Mouse (Mus musculus) T-helper 2 cell (primary cell): ENCODE measurements around the gene Pak1ip1.
"Not testable (repeated sequence)": the region's sequence is repeated elsewhere in the genome, so short reads cannot be mapped to it uniquely, and the experiment has no call there.

Experiments
- in situ Hi-C: fragments of 300-600 bp; cut with MboI, MseI; formaldehyde crosslinking; loops from one replicate; pipeline ENCODE4 v1.15.1; 2025; ENCODE audit warnings: high pct_unique_total_duplicates

The Pak1ip1 gene

GRCm38 (mm10) chr13:41000926-41001639 is at the start of gene Pak1ip1:
Pak1ip1 (plus strand) TSS chr13:41001023.
- in situ Hi-C loops, result no loop called here

GRCm38 (mm10) chr13:40951386-40951976 is 49.3 kb upstream of the Pak1ip1 start:
- in situ Hi-C loops, result no loop called here

- in situ Hi-C loops, result no loop called here
These were observed 47.6 kb upstream of the Pak1ip1 start for GRCm38 (mm10) chr13:40953231-40953630.

DNA sequence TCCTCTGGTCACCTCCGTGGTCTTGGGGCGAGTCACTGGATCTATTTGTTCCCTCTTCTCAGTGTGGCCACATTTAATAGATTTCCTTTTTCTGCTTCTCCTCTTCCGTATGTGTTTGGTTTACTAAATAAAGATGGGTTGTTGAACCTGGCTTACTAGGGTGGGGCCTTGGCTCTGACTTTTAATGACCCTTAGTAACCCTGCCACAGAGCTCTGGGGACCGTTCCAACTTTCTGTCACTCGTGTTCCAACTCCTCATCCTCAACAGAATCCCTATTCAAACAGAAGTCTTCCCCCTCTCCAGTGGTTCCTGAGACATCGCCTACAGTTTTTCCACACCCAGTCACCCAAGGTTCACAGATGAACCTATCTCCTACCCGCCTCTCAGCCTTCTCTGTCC is 45.0 kb upstream of the Pak1ip1 start:
- in situ Hi-C loops, result no loop called here

- in situ Hi-C loops, result no loop called here
These were observed 33.2 kb upstream of the Pak1ip1 start for GRCm38 (mm10) chr13:40967609-40968008.

DNA sequence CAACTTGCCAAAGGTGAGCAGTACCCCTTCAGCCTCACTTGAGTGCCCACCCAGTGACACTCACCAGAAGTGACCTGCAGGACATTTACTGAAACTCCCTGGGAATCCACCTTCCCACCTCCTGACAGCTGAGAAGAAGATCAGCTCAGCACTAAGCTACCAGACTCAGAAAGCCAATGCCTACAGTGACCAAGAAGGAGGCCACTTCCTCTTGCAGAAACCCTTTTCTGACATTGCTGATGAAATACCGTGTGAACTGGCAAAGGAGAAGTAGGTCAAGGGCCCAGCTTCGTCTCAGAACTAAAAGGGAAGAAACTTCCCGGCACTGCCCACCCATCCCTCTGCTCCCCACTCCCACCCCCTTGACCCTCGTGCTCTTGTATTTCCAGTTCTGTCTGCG is 32.3 kb upstream of the Pak1ip1 start:
- in situ Hi-C loops, result no loop called here

- in situ Hi-C loops, result no loop called here
These were observed 30.9 kb upstream of the Pak1ip1 start for GRCm38 (mm10) chr13:40969761-40970390.

DNA sequence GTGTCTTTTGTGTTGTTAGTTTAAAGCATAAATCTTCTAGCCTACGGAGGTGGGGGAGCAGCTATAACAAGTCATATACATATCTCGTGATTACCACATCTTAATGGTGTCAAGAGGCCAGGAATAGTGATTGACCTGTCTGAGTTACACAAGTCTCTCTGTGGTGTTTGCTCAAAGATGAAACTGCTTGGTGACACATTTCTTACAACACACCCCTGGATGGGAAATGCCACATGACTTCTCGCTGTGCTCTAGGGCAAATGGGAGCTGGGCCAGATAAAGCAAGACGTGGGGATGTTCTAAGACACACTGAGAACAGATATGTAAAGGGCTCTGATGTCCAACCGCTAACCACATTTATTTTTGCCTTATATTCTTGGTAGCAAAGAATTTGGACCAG is 29.6 kb upstream of the Pak1ip1 start:
- in situ Hi-C loops, result no loop called here

- in situ Hi-C loops, result no loop called here
These were observed 29.0 kb upstream of the Pak1ip1 start for GRCm38 (mm10) chr13:40971831-40972230.

- in situ Hi-C loops, result no loop called here
These were observed 27.8 kb upstream of the Pak1ip1 start for GRCm38 (mm10) chr13:40972976-40973375.

- in situ Hi-C loops, result no loop called here
These were observed 23.2 kb upstream of the Pak1ip1 start for GRCm38 (mm10) chr13:40977609-40978008.

GRCm38 (mm10) chr13:40978652-40979051 is 22.2 kb upstream of the Pak1ip1 start:
- in situ Hi-C loops, result no loop called here

DNA sequence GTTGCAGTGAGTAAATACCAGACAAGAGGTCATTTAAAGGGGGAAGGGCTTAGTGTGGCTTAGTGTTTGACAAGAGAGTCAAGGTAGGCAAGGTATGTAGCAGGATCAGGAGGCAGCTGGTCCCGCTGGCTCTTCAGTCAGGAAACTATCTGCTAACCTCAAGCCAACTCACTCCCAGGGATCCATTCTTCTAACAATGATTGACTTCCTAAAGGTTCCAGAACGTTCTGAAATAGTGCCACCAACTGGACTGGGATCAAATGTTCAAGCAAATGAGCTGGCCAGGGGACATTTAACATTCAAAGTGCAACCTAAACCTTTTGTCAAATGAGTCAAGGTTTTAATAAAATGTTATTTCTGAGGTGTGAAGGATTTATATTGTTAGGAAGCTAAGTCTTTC is 21.5 kb upstream of the Pak1ip1 start:
- in situ Hi-C loops, result no loop called here

DNA sequence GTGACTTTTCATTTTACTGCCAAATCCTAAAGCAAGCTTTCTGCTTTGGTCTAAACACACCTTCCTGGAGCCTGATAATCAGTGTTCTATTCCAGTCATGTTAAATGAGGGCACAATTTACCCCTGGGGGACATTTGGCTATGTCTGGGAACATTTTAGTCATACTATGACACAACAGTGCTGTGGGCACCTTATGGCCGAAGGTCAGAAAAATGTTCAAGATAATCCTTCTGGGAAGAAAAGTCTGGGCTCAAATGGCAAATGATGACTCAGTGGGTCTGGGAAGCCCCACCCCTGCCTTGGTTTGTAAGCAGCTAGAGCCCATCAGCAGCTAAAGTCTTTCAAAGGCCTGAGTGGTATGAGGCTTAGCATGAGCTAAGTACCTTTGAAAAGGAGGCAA is 18.1 kb upstream of the Pak1ip1 start:
- in situ Hi-C loops, result no loop called here

- in situ Hi-C loops, result no loop called here
These were observed 14.7 kb upstream of the Pak1ip1 start for GRCm38 (mm10) chr13:40986081-40986480.

DNA sequence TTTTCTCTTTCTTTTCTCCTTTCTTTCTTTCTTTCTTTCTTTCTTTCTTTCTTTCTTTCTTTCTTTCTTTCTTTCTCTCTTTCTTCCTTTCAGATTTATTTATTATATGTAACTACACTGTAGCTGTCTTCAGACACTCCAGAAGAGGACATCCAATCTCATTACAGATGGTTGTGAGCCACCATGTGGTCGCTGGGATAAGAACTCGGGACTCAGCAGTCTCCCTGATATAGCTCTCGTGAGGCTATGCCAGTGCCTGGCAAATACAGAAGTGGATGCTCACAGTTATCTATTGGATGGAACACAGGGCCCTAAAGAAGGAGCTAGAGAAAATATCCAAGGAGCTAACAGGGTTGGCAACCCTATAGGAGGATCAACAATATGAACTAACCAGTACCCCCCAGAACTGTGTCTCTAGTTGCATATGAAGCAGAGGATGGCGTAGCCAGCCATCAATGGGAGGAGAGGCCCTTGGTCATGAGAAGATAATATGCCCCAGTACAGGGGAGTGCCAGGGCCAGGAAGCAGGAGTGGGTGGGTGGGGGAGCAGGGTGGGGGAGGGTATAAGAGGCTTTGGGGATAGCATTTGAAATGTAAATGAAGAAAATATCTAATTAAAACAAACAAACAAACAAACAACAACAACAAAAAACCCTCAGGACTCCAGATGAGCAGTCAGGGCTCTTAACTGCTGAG is 13.1 kb upstream of the Pak1ip1 start:
- in situ Hi-C loops, result not testable (repeated sequence)

DNA sequence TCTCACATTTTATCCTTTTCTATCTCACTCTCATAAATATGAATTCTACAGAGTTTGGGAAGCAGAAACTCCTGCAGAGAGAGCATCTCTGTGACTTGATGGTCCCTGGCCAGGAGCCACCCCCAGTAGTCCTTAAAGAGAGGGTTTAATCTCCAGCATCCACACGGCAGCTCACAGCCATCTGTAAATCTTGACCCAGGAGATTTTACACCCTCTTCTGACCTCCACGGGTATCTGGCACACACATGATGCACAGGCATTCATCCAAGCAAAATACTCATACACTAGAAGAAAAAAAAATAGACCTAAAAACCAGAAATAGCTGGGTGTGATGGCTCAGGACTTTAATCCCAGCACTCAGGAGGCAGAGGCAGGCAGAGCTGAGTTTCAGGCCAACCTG is 12.4 kb upstream of the Pak1ip1 start:
- in situ Hi-C loops, result no loop called here

DNA sequence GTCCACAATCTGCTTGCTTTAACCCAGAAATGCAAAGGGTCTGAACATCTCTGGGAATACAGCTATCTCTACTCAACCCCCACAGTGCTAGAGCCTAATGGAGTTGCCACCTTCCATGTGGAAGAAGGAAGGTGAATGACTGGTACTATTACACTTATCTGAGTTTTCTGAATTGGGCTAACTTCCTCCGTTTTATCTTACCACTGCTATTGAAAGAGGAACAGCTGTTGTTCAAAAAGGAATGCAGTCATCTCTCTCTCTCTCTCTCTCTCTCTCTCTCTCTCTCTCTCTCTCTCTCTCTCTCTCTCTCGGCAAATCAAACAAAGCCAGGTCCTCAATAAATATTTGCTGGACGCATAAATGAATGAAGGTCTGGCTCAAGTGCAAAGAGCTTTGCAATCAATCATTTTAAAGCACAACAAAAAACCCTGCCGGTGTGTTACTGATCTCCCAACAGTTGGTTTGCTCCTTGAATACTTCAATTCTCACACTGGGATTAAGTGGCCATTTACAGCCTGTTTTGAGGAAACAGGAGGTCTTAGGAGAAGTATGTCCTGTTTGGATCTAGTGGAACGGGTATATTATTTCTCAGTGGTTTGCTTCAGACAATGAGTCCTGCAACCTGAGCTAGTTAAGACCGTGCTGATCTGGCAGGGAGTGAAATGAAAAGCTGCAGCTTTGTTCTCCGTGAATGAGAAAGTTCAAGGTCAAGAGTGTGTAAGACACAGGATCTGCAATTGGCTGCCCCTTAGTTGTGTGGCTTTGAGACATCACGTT is 6.1 kb upstream of the Pak1ip1 start:
- in situ Hi-C loops, result loop anchor here (5.0 kb wide), 1 partner anchor 253 kb away; the partner anchor contains the start of gene Smim13

DNA sequence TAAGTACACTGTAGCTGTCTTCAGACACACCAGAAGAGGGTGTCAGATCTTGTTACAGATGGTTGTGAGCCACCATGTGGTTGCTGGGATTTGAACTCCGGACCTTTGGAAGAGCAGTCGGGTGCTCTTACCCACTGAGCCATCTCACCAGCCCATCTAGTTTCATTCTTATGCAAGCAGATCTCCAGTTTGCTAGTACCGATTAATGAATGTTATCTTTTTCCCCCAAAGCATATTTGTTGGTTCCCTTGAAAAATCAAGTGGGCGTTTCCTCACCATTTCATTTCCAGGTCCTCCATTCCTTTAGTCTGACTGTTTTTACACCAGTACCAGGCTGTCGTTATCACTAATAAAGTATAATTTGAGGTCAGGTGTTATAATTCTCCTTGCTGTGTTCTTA is 2.3 kb upstream of the Pak1ip1 start:
- in situ Hi-C loops, result loop anchor here (5.0 kb wide), 1 partner anchor 249 kb away; the partner anchor contains the start of gene Smim13

DNA sequence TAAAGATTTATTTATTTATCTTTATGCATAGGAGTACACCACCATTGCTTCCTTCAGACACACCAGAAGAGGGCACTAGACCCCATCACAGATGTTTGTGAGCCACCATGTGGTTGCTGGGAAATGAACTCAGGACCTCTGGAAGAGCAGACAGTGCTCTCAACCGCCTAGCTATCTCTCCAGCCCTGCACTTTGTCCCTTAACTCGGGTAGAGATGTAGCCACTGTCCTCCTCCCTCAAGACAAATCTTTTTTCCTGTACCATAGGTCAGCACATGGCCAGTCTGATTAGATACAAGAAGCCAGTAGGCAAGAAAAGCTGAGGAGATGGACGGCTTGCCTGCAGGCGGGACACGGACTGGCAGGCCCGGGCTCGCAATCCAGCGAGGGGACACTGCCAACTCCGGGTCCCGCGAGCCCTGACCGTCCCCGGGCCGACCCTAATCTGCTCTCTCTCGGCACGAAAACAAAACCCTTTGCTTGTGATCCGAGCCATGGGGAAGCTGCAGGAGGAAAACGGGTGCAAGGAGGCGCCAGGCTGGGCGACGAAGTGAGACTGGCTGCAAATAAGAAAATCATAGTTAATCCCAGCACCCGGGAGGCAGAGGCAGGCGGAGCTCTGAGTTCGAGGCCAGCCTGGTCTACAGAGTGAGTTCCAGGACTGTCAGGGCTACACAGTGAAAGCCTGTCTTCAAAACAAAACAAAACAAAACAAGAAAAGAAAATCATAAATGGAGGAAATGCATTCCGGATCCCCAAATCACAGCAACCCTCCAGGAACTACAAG is 490 bp upstream of the Pak1ip1 start:
- in situ Hi-C loops, result no loop called here

DNA sequence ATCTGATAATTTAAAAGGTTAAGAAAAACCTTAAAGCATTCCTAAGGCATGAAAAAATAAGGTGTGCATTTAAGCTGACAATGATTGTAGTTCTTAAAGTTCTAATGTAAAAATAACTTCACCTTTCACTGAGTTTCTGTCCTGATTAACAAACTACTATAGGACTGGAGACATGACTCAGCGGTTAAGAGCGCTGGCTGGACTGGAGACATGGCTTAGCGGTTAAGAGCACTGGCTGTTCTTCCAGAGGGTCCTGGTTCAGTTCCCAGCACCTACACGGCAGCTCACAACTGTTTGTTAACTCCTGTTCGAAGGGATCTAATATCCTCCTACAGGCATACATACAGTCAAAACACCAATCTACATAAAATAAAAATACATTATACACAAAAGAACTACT is 1.2 kb downstream of the Pak1ip1 start:
- in situ Hi-C loops, result no loop called here
